ENCODE assay signal across 25 mouse cellular contexts in genomic region chr14:21745149-21745548, GRCm38 (mm10). TPM values are rescaled to one million over a fixed set of nuclear protein-coding genes. Genes with fewer than 3 reads are reported as not detected.
DNase-seq lines count a peak whose midpoint lies in the region; ATAC-seq and TF ChIP-seq lines count a peak whose summit lies in the region.
"Had no signal": no experiment of that assay in that cellular context is flagged by ENCODE, and none has a peak within 500 bp of the region (broad histone marks: within the 10 kb centered on the region; RNA-seq: fewer than 3 reads in every experiment).

No protein-coding gene starts in this region.

- H3K4me2 ChIP-seq in hindbrain, embryonic 12.5 days (replicated peaks): no peak overlapping the region
- H3K4me2 ChIP-seq: hindbrain, embryonic 14.5 days; limb, embryonic 13.5 days; midbrain, embryonic 15.5 days; neural tube, embryonic 12.5 days; stomach, embryonic 15.5 days had no signal

- DNase-seq in gastrocnemius, adult 2 months: peak; percentile 74
- DNase-seq in gastrocnemius, postnatal 10 days: no peak
- DNase-seq in 416B (ENCODE audit: low read depth): peak; percentile 86
- DNase-seq in thymus, adult 2 months: no peak
- no peak for DNase-seq in spleen, adult 12 weeks (ENCODE audit: low spot score)
- DNase-seq: adrenal gland, adult 8-10 months; cerebellum, adult 9-11 months; heart, adult 18-20 months; thymus, postnatal 25 days had no signal

- ATAC-seq in common myeloid progenitor, adult 5-6 weeks (replicated peaks; ENCODE audit: low read depth, poor library complexity, severe bottlenecking): peak; percentile 77
- ATAC-seq in megakaryocyte progenitor cell, adult 5-6 weeks (replicated peaks; ENCODE audit: poor library complexity): peak; percentile 87
- ATAC-seq in hindbrain, embryonic 12.5 days (ENCODE audit: low FRiP score): no peak
- ATAC-seq: forebrain, embryonic 16.5 days; intestine, postnatal 0 days; midbrain, embryonic 15.5 days had no signal

- intact Hi-C loops in gastrocnemius, adult 2 months (cut with DNase I): loop anchor here (5.0 kb wide), 1 partner anchor 243 kb away; no protein-coding TSS in a partner anchor

- peak overlapping the region; percentile 74 for H3K4me3 ChIP-seq in gastrocnemius, adult 2 months
- no peak overlapping the region for H3K4me3 ChIP-seq in thymus, adult 2 months (ENCODE audit: control insufficient read depth, insufficient read depth, low read length)
- no peak overlapping the region for H3K4me3 ChIP-seq in hindbrain, embryonic 12.5 days
- H3K4me3 ChIP-seq: erythroblast, embryonic 14.5 days; limb, embryonic 13.5 days; midbrain, embryonic 15.5 days; neural tube, embryonic 12.5 days; stomach, embryonic 15.5 days had no signal

- H3K27ac ChIP-seq in gastrocnemius, adult 2 months: peak overlapping the region; percentile 96
- no peak overlapping the region for H3K27ac ChIP-seq in thymus, adult 2 months (ENCODE audit: control insufficient read depth, insufficient read depth, low read length)
- H3K27ac ChIP-seq in hindbrain, embryonic 12.5 days: no peak overlapping the region
- H3K27ac ChIP-seq: hindbrain, embryonic 14.5 days; kidney, postnatal 0 days; limb, embryonic 13.5 days; midbrain, embryonic 15.5 days; neural tube, embryonic 12.5 days; stomach, embryonic 15.5 days had no signal

- H3K4me1 ChIP-seq in thymus, adult 2 months (replicated peaks; ENCODE audit: control insufficient read depth, insufficient read depth, low read length): peaks cover 2% of the 10 kb centered on the region; the same call in 1 of the 2 replicates
- H3K4me1 ChIP-seq in hindbrain, embryonic 12.5 days: no peaks in the 10 kb centered on the region
- H3K4me1 ChIP-seq: midbrain, embryonic 15.5 days; neural tube, embryonic 12.5 days; stomach, embryonic 15.5 days had no signal

- no peaks in the 10 kb centered on the region for H3K9me3 ChIP-seq in hindbrain, embryonic 12.5 days (replicated peaks)
- H3K9me3 ChIP-seq: limb, embryonic 13.5 days; midbrain, embryonic 15.5 days; neural tube, embryonic 12.5 days; stomach, embryonic 15.5 days had no signal

- no peak overlapping the region for H3K9ac ChIP-seq in hindbrain, embryonic 12.5 days
- H3K9ac ChIP-seq: hindbrain, embryonic 14.5 days; limb, embryonic 13.5 days; midbrain, embryonic 15.5 days; neural tube, embryonic 12.5 days; stomach, embryonic 15.5 days had no signal

- no peaks in the 10 kb centered on the region for H3K36me3 ChIP-seq in thymus, adult 2 months (ENCODE audit: control insufficient read depth, insufficient read depth, low read length)
- no peaks in the 10 kb centered on the region for H3K36me3 ChIP-seq in hindbrain, embryonic 12.5 days
- H3K36me3 ChIP-seq: limb, embryonic 13.5 days; midbrain, embryonic 15.5 days; neural tube, embryonic 12.5 days; stomach, embryonic 15.5 days had no signal

- no peak for TF ChIP-seq POLR2A in thymus, adult 2 months (IDR thresholded peaks at IDR 0.05; ENCODE audit: control insufficient read depth, extremely low read depth, insufficient read depth, low read length, poor library complexity)

- no peak for TF ChIP-seq CTCF in gastrocnemius, adult 2 months (IDR thresholded peaks at IDR 0.05)
- no peak for TF ChIP-seq CTCF in thymus, adult 2 months (IDR thresholded peaks at IDR 0.05; ENCODE audit: borderline replicate concordance, control insufficient read depth, extremely low read depth, insufficient read depth, low read length, poor library complexity)

- 56% methylated on average over 5 of the region's 5 CpGs for WGBS in thymus, adult 2 months
- WGBS in hindbrain, embryonic 12.5 days: 72% methylated on average over 5 of the region's 5 CpGs

- no peaks in the 10 kb centered on the region for H3K27me3 ChIP-seq in thymus, adult 2 months (ENCODE audit: control insufficient read depth, insufficient read depth, low read length)
- H3K27me3 ChIP-seq in hindbrain, embryonic 12.5 days: peaks cover 7% of the 10 kb centered on the region; the same call in 1 of the 2 replicates
- H3K27me3 ChIP-seq: midbrain, embryonic 15.5 days; neural tube, embryonic 12.5 days; stomach, embryonic 15.5 days had no signal

RNA-seq across cellular contexts. Expression of gene Samd8, which starts 5.2 kb away (rescaled TPM):
- total RNA-seq in gastrocnemius, adult 2 months (2021): 10 to 100 TPM; 57.3 to 63.4 TPM
- total RNA-seq in gastrocnemius, postnatal 10 days (2021): 10 to 100 TPM; 23.9 to 25.1 TPM
- total RNA-seq in common myeloid progenitor, adult 5-6 weeks (2017): 7.2 and 9.1 TPM in 2 replicates
- total RNA-seq in megakaryocyte progenitor cell, adult 5-6 weeks (2015): 6.2 and 10.3 TPM in 2 replicates
- 4.4 and 8.7 TPM in 2 replicates for total RNA-seq in megakaryocyte progenitor cell, adult 5-6 weeks (2017)
- polyA plus RNA-seq in thymus, adult 2 months (2012; rRNA removed): 12.1 and 13.3 TPM in 2 replicates
- polyA plus RNA-seq in hindbrain, embryonic 12.5 days (2016; fragmentation: Nextera tagmentation; extraction: Ambion mirVana): 15.9 and 19.0 TPM in 2 replicates

RNA-seq across cellular contexts. Expression of gene Dusp13, which starts 5.8 kb away (rescaled TPM):
- 100 to 1,000 TPM; 194 to 238 TPM for total RNA-seq in gastrocnemius, adult 2 months (2021)
- total RNA-seq in gastrocnemius, postnatal 10 days (2021): 10 to 100 TPM; 19.4 to 21.1 TPM
- total RNA-seq in common myeloid progenitor, adult 5-6 weeks (2017): not detected in 2 replicates
- not detected in 2 replicates for total RNA-seq in megakaryocyte progenitor cell, adult 5-6 weeks (2015)
- not detected in 2 replicates for total RNA-seq in megakaryocyte progenitor cell, adult 5-6 weeks (2017)
- polyA plus RNA-seq in thymus, adult 2 months (2012; rRNA removed): 0.20 and 0.75 TPM in 2 replicates
- 0.43 TPM in 1 of 2 replicates, not detected in the other for polyA plus RNA-seq in hindbrain, embryonic 12.5 days (2016; fragmentation: Nextera tagmentation; extraction: Ambion mirVana)
- polyA plus RNA-seq: erythroblast, embryonic 14.5 days; forebrain, embryonic 16.5 days; heart, postnatal 0 days; kidney, postnatal 0 days; midbrain, embryonic 15.5 days; stomach, embryonic 15.5 days had no signal

RNA-seq across cellular contexts. Expression of gene Dupd1, which starts 30.8 kb away (rescaled TPM):
- 10 to 100 TPM; 33.6 to 58.6 TPM for total RNA-seq in gastrocnemius, adult 2 months (2021)
- total RNA-seq in gastrocnemius, postnatal 10 days (2021): 10 to 100 TPM; 58.3 to 74.2 TPM
- not detected in 2 replicates for total RNA-seq in common myeloid progenitor, adult 5-6 weeks (2017)
- not detected in 2 replicates for total RNA-seq in megakaryocyte progenitor cell, adult 5-6 weeks (2015)
- not detected in 2 replicates for total RNA-seq in megakaryocyte progenitor cell, adult 5-6 weeks (2017)
- 0.24 TPM in 1 of 2 replicates, not detected in the other for polyA plus RNA-seq in thymus, adult 2 months (2012; rRNA removed)
- 0.25 and 0.31 TPM in 2 replicates for polyA plus RNA-seq in hindbrain, embryonic 12.5 days (2016; fragmentation: Nextera tagmentation; extraction: Ambion mirVana)
- total RNA-seq: left cerebral cortex, adult 8-10 months had no signal
- polyA plus RNA-seq: hindbrain, embryonic 14.5 days; intestine, postnatal 0 days; kidney, postnatal 0 days; lung, embryonic 16.5 days; midbrain, embryonic 15.5 days; neural tube, embryonic 12.5 days; small intestine, adult 2 months; stomach, embryonic 15.5 days had no signal

Comparison
In these comparisons a context has a peak if more than half of its experiments do, and no peak if none do; other contexts are left out.
1. DNase-seq: peak in gastrocnemius, adult 2 months (single experiment) and 416B (single experiment); none in gastrocnemius, postnatal 10 days (single experiment), thymus, adult 2 months (single experiment) and spleen, adult 12 weeks (single experiment).
2. RNA of gene Dusp13, which starts 5.8 kb away (total RNA-seq): 194 to 238 TPM in gastrocnemius, adult 2 months and 19.4 to 21.1 TPM in gastrocnemius, postnatal 10 days; not detected in common myeloid progenitor, adult 5-6 weeks and not detected in megakaryocyte progenitor cell, adult 5-6 weeks; every median in the first group is over 10 times any median in the second.
3. RNA of gene Dupd1, which starts 30.8 kb away (total RNA-seq): 58.3 to 74.2 TPM in gastrocnemius, postnatal 10 days and 33.6 to 58.6 TPM in gastrocnemius, adult 2 months; not detected in common myeloid progenitor, adult 5-6 weeks and not detected in megakaryocyte progenitor cell, adult 5-6 weeks; every median in the first group is over 10 times any median in the second.